Mouse (Mus musculus) CH12.LX (cell line): ENCODE results near the gene Gnai2. TPM values are rescaled to one million over a fixed set of nuclear protein-coding genes. Genes with fewer than 3 reads are reported as not detected.

Experiments used
- DNase-seq: peaks from one replicate; pipeline ENCODE4 v3.0.0-alpha.2; 2013; ENCODE audit errors: extremely low read depth
- H3K27ac ChIP-seq: 2 replicates; pipeline ENCODE4 v1.5.1; 2012; ENCODE audit warnings: low read depth, mild to moderate bottlenecking, control low read depth, moderate library complexity; ENCODE audit not compliant: insufficient read depth
- H3K27me3 ChIP-seq: replicated peaks from 2 replicates; pipeline ENCODE3; 2012; ENCODE audit warnings: inconsistent platforms
- H3K36me3 ChIP-seq, 2 experiments: replicated peaks in 1 of 2; 2 replicates each; pipeline versions ENCODE3 to v1.6.1; 2012; ENCODE audit warnings: inconsistent platforms in 1 of 2, low read length in 1 of 2, mild to moderate bottlenecking in 1 of 2, mixed read lengths in 1 of 2, moderate library complexity in 1 of 2; ENCODE audit not compliant: control insufficient read depth in 1 of 2, insufficient read depth in 1 of 2
- H3K4me1 ChIP-seq, 2 experiments: 2 replicates each; pipeline ENCODE4 v1.6.1; 2012; ENCODE audit warnings: inconsistent platforms in 1 of 2, moderate library complexity in 1 of 2; ENCODE audit not compliant: insufficient read depth in 2 of 2, control insufficient read depth in 1 of 2
- H3K4me2 ChIP-seq: 2 replicates; pipeline ENCODE4 v1.6.1; 2012; ENCODE audit warnings: low read depth, mild to moderate bottlenecking, control low read depth; ENCODE audit not compliant: poor library complexity, insufficient read depth, severe bottlenecking
- H3K4me3 ChIP-seq, 3 experiments: fragments of 150-350 bp in 1 of 3; sonication (generic) in 1 of 3; replicated peaks in 1 of 3; 2 replicates each; pipeline versions ENCODE3 to v1.5.1; 2011 to 2012; ENCODE audit warnings: low read depth in 2 of 3, low read length in 2 of 3, mild to moderate bottlenecking in 2 of 3, moderate library complexity in 2 of 3, control low read depth in 1 of 3, improper control_type of control experiment in 1 of 3, inconsistent platforms in 1 of 3, mixed read lengths in 1 of 3; ENCODE audit not compliant: poor library complexity in 1 of 3
- H3K79me2 ChIP-seq: replicated peaks from 2 replicates; pipeline ENCODE4 v1.6.1; 2012; ENCODE audit warnings: mild to moderate bottlenecking, moderate library complexity; ENCODE audit not compliant: control insufficient read depth, poor library complexity, insufficient read depth, severe bottlenecking; ENCODE audit errors: extremely low read depth
- H3K9ac ChIP-seq: 2 replicates; pipeline ENCODE4 v1.6.1; 2012; ENCODE audit warnings: low read depth, mild to moderate bottlenecking, control low read depth, moderate library complexity; ENCODE audit not compliant: insufficient read depth
- H3K9me3 ChIP-seq: replicated peaks from 2 replicates; pipeline ENCODE3; 2012; ENCODE audit warnings: low read length, inconsistent platforms, mixed read lengths
- BHLHE40 ChIP-seq: IDR thresholded peaks from 2 replicates; pipeline ENCODE4 v1.6.1; 2011; ENCODE audit warnings: mild to moderate bottlenecking, low read depth, low read length, improper control_type of control experiment
- CHD1 ChIP-seq: IDR thresholded peaks from 2 replicates; pipeline ENCODE4 v1.6.1; 2012; ENCODE audit warnings: low read depth, low read length, improper control_type of control experiment, inconsistent platforms
- ELF1 ChIP-seq: IDR thresholded peaks from 2 replicates; pipeline ENCODE4 v1.6.1; 2014; ENCODE audit warnings: low read depth, mild to moderate bottlenecking, inconsistent platforms, low read length, improper control_type of control experiment
- ETS1 ChIP-seq: conservative IDR thresholded peaks from 2 replicates; pipeline ENCODE4 v1.6.1; 2012; ENCODE audit warnings: low read depth, mild to moderate bottlenecking, inconsistent platforms, low read length, improper control_type of control experiment, moderate library complexity
- GABPA ChIP-seq: IDR thresholded peaks from 2 replicates; pipeline ENCODE4 v1.6.1; 2012; ENCODE audit warnings: low read depth, low read length, improper control_type of control experiment, inconsistent platforms; ENCODE audit not compliant: insufficient replicate concordance
- HCFC1 ChIP-seq: IDR thresholded peaks from 2 replicates; pipeline ENCODE4 v1.6.1; 2012; ENCODE audit warnings: low read depth, mild to moderate bottlenecking, inconsistent platforms, low read length, improper control_type of control experiment
- JUND ChIP-seq: conservative IDR thresholded peaks from 2 replicates; pipeline ENCODE4 v1.6.1; 2011; ENCODE audit warnings: low read depth, low read length, improper control_type of control experiment
- MAX ChIP-seq: IDR thresholded peaks from 2 replicates; pipeline ENCODE4 v1.6.1; 2011; ENCODE audit warnings: low read length, improper control_type of control experiment
- MAZ ChIP-seq: IDR thresholded peaks from 2 replicates; pipeline ENCODE4 v1.6.1; 2012; ENCODE audit warnings: low read depth, mild to moderate bottlenecking, inconsistent platforms, low read length, improper control_type of control experiment, moderate library complexity
- MEF2A ChIP-seq: IDR thresholded peaks from 2 replicates; pipeline ENCODE4 v1.6.1; 2014; ENCODE audit warnings: low read depth, mild to moderate bottlenecking, inconsistent platforms, low read length, improper control_type of control experiment, borderline replicate concordance
- NELFE ChIP-seq: IDR thresholded peaks from 2 replicates; pipeline ENCODE4 v1.6.1; 2011; ENCODE audit warnings: low read depth, low read length, improper control_type of control experiment
- NRF1 ChIP-seq: IDR thresholded peaks from 2 replicates; pipeline ENCODE4 v1.6.1; 2014; ENCODE audit warnings: low read depth, mild to moderate bottlenecking, inconsistent platforms, low read length, improper control_type of control experiment, moderate library complexity
- PAX5 ChIP-seq: IDR thresholded peaks from 2 replicates; pipeline ENCODE4 v1.6.1; 2012; ENCODE audit warnings: low read length, inconsistent platforms, mixed read lengths
- RCOR1 ChIP-seq: conservative IDR thresholded peaks from 2 replicates; pipeline ENCODE4 v1.6.1; 2012; ENCODE audit warnings: low read depth, mild to moderate bottlenecking, inconsistent platforms, low read length, improper control_type of control experiment
- SMC3 ChIP-seq: IDR thresholded peaks from 2 replicates; pipeline ENCODE4 v1.6.1; 2011; ENCODE audit warnings: low read depth, low read length, improper control_type of control experiment
- TBP ChIP-seq: conservative IDR thresholded peaks from 2 replicates; pipeline ENCODE4 v1.6.1; 2011; ENCODE audit warnings: low read depth, low read length, improper control_type of control experiment
- UBTF ChIP-seq: IDR thresholded peaks from 2 replicates; pipeline ENCODE4 v1.6.1; 2012; ENCODE audit warnings: low read depth, mild to moderate bottlenecking, inconsistent platforms, low read length, improper control_type of control experiment, moderate library complexity
- USF1 ChIP-seq: IDR thresholded peaks from 2 replicates; pipeline ENCODE4 v1.6.1; 2014; ENCODE audit warnings: low read depth, mild to moderate bottlenecking, inconsistent platforms, low read length, improper control_type of control experiment
- USF2 ChIP-seq: conservative IDR thresholded peaks from 2 replicates; pipeline ENCODE4 v1.6.1; 2011; ENCODE audit warnings: low read depth, low read length, improper control_type of control experiment
- ZKSCAN1 ChIP-seq: IDR thresholded peaks from 2 replicates; pipeline ENCODE4 v1.6.1; 2012; ENCODE audit warnings: low read depth, inconsistent platforms, low read length, improper control_type of control experiment, borderline replicate concordance
- ZMIZ1 ChIP-seq: IDR thresholded peaks from 2 replicates; pipeline ENCODE4 v1.6.1; 2012; ENCODE audit warnings: low read depth, mild to moderate bottlenecking, inconsistent platforms, low read length, improper control_type of control experiment
- dilution Hi-C: fragments of 300-500 bp; cut with MboI; formaldehyde crosslinking; loops from 2 replicates; pipeline ENCODE4 v1.14.3; 2020; ENCODE audit warnings: low sequenced_read_pairs; ENCODE audit not compliant: extremely low pct_unique_long_range_greater_than_20kb, extremely low pct_ligation_motif_present
- in situ Hi-C: fragments of 300-500 bp; cut with MboI; formaldehyde crosslinking; loops from 3 replicates; pipeline ENCODE4 v1.14.3; 2019; ENCODE audit warnings: low sequenced_read_pairs, low pct_ligation_motif_present, low pct_unique_long_range_greater_than_20kb, mixed read lengths
- polyA plus RNA-seq: library from polyadenylated mRNA; unstranded; fragments of >175 nt; gene quantifications from 2 replicates; pipeline ENCODE4 v1.2.1, GENCODE M21; 2012; ENCODE audit warnings: low read depth; ENCODE audit not compliant: insufficient read length
- total RNA-seq, 2 experiments: library from RNA; depleted of rRNA; stranded (reverse); fragments of 300-350 nt in 1 of 2; fragments of >200 nt in 1 of 2; gene quantifications; 2 replicates each; pipeline ENCODE4 v1.2.3; 2012 to 2014

Gnai2 gene
- total and polyA plus RNA-seq, 3 experiments: 86.2 to 262 (median 154) TPM

DNA sequence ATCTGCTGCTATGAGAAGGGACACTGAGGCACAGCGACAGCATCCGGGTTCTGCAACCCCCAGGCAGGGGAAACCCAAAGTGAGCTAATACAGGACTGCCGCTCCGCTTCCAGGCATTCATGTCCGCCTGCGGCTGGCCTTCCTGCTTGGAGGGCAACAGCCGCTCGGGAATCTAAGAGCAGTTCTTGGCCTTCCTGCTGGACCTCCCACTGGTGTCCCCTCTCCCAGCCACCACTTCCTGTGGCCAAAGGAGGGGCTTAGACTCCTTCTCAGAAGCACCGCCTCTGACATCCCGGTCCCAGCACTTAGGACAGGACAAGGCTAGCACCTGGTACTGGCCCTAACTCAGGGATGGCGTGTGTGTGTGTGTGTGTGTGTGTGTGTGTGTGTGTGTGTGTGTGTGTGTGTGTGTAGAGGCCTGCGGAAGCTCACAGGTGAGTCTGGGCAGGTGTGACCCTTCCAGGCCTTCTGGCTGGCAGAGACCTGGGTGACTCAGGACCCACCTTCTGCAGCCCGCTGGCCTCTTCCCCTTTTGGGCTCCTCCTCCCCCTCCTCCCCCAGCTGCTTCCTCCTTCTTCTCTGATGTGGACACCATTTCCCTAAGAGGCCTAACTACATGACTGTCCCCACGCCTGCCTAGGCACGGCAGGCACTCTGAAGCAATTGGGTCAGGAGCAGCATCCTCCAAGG lies 6.3 kb downstream of the Gnai2 start:
- in situ Hi-C loops: no loop called here
- Histone ChIP-seq H3K27me3 (no peaks in the 10 kb centered on the region), H3K36me3 (peaks cover 32 to 69% of the 10 kb centered on the region in 2 experiments), H3K9ac (peak overlapping the region; percentile 39), H3K79me2 (peaks cover 71% of the 10 kb centered on the region), H3K4me2 (peak overlapping the region; percentile 56), H3K4me3 (peak overlapping the region; percentile 48 to 59 (median 52)), H3K9me3 (no peaks in the 10 kb centered on the region), H3K27ac (peak overlapping the region; percentile 88), H3K4me1 (peaks cover 39 to 85% of the 10 kb centered on the region in 2 experiments)
- TF ChIP-seq ELF1 (peak; percentile 74), HCFC1 (peak; percentile 13; the same call in 1 of the 2 replicates), TBP (no peak), ETS1 (0 out of 2 replicates have a peak, but pooled peaks have one; percentile 24)
- dilution Hi-C loops: no loop called here
- peak; percentile 81 for DNase-seq

DNA sequence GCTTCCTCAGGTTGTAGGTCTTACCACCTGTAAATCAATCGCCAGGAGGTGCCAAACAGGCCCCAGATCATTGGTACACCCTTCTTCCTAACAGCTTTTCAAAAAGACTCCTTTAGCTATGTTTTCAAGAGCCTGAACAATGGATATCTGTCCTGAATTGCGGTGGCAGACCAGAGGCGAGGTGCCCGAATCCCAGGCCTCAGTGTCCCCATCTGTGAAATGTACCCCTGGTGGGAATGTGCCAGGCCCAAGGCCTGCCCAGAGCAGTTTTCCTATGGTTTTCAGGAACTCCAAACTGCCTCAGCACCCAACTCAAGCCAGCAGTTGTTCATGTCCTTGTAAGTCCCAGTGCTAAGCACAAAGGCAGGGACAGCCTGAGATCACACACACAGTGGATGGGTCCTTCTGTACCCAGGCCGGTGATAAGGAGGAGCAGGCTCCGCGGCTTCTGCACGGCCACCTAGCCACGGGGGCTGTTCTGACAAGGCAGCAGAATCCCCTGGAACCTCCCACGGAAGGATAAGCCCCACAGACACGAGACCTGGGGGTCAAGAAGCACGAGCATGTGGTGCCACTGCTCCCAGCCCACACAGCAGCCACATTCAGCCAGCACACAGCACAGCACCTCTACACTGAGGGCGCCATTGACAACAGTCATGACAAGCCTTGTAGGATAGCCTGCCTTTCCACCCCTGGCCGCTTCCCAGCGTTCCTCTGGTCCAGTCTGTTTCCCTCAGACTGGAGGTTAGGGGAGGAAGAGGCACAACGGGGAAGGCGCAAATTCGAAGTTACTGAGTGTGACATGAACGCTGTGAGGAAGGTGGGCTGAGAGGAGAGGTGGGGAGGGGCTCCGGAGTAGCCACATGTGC lies 7.5 kb downstream of the Gnai2 start:
- Histone ChIP-seq H3K36me3 (peaks cover 32 to 79% of the 10 kb centered on the region in 2 experiments), H3K9me3 (no peaks in the 10 kb centered on the region), H3K27me3 (no peaks in the 10 kb centered on the region), H3K4me3 (no peak overlapping the region), H3K79me2 (peaks cover 71% of the 10 kb centered on the region), H3K4me1 (peaks cover 38 to 85% of the 10 kb centered on the region in 2 experiments), H3K27ac (peak overlapping the region; percentile 26), H3K4me2 (no peak overlapping the region), H3K9ac (no peak overlapping the region; the same call in 1 of the 2 replicates)
- DNase-seq: no peak
- in situ Hi-C loops: no loop called here
- TF ChIP-seq USF1: no peak
- no peak for TF ChIP-seq TBP
- TF ChIP-seq UBTF: no peak
- no peak for TF ChIP-seq CHD1
- dilution Hi-C loops: no loop called here

DNA sequence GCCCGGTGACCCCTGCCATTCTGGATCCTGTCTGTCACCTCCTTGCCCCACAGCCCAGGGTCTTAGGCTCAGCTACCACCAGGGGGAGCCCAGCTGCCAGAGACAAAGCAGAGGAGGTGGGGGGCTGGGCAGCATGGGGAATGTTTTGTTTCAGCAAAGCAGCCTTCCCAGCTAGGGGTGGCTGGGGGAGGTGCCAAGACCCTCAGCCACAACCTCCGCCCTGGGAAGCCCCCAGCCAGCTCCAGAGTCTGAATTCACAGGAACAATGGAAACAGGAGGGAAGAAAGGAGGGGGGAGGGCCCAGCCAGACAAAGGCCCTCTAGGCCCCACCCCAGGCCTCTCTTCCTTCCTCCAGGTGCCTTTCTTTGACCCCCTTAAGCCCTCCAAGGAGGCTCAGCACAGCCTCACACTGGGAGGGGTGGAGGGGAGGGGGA lies 8.3 kb downstream of the Gnai2 start:
- peaks cover 29 to 77% of the 10 kb centered on the region in 2 experiments for H3K36me3 ChIP-seq
- no peak overlapping the region for H3K27ac ChIP-seq
- peaks cover 68% of the 10 kb centered on the region for H3K79me2 ChIP-seq
- H3K4me3 ChIP-seq: no peak overlapping the region
- in situ Hi-C loops (no loop called here), dilution Hi-C loops (no loop called here)
- H3K9ac ChIP-seq: peak overlapping the region; percentile 2; the same call in 1 of the 2 replicates
- no peaks in the 10 kb centered on the region for H3K9me3 ChIP-seq
- H3K27me3 ChIP-seq: no peaks in the 10 kb centered on the region
- H3K4me1 ChIP-seq: peaks cover 33 to 77% of the 10 kb centered on the region in 2 experiments
- DNase-seq: peak; percentile 79
- H3K4me2 ChIP-seq: no peak overlapping the region
- TF ChIP-seq USF1 (no peak), MAZ (peak; percentile 87), GABPA (no peak), ZKSCAN1 (no peak), PAX5 (no peak), BHLHE40 (peak; percentile 49; the same call in 1 of the 2 replicates), JUND (no peak), CHD1 (no peak), USF2 (no peak), ZMIZ1 (no peak), MAX (peak; percentile 33; the same call in 1 of the 2 replicates), MEF2A (peak; percentile 67; the same call in 1 of the 2 replicates), NRF1 (no peak), SMC3 (peak; percentile 95), RCOR1 (0 out of 2 replicates have a peak, but pooled peaks have one; percentile 38), ELF1 (peak; percentile 54), NELFE (peak; percentile 70)
